Mouse (Mus musculus): Measurements from ENCODE around the gene Hnrnpab. TPM values are rescaled to one million over a fixed set of nuclear protein-coding genes. Genes with fewer than 3 reads are reported as not detected.

Gene Hnrnpab
- total RNA-seq, 2 experiments from 2014 or later: 132 TPM

GRCm38 (mm10) chr11:51609266-51609909 is 2.7 kb upstream of the Hnrnpab start:
- no peak for DNase-seq (ENCODE audit: low spot score in 2 of 2)

GRCm38 (mm10) chr11:51607096-51607738 is 570 bp upstream of the Hnrnpab start:
- no peak for DNase-seq (ENCODE audit: low spot score in 2 of 2)

DNA sequence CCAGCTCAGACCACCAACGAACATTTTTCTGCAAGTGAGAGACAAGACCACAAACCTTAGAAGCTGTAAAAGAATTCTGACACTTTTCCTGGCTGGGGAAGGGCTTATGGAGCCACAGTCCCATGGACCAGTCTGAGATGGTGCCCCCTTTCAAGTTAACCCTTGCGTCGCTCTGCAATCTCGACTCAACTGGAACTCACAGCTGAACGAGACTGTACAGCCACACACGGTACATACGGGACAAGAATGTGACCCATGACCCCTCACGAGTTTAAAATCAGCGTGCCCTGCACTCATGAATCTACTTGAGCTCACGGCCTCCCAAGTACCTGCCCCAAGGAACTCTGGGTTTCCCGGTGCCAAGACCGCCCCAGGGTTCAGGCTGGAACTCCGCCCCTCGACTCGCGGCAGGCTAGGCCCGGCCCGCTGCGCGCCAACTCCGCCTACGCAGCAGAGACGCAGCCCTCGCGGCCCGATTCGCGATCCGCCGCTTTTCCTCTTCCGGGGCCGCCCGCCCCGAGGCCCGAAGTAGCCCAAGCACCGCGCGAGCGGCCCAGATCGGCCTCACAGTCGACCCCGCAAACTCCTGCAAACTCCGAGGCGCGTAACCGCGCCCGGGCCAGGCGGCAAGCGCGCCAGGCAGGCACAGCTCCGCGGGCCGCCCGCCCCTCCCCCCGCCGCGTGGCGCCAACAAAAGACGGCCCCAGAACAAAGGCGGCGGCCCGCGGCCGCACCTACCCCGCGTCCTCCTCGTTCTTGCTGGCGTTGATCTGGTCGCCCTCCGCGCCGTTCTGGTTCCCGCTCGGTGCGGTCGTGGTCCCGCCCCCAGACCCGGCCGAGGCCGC is 823 bp downstream of the Hnrnpab start:
- peak; percentile 70 to 78 for DNase-seq (ENCODE audit: low spot score in 2 of 2)

- peak in 1 of 2 experiments; percentile 28 for DNase-seq (ENCODE audit: low spot score in 2 of 2)
Observed at GRCm38 (mm10) chr11:51602253-51602652, 4.4 kb downstream of the Hnrnpab start.

DNA sequence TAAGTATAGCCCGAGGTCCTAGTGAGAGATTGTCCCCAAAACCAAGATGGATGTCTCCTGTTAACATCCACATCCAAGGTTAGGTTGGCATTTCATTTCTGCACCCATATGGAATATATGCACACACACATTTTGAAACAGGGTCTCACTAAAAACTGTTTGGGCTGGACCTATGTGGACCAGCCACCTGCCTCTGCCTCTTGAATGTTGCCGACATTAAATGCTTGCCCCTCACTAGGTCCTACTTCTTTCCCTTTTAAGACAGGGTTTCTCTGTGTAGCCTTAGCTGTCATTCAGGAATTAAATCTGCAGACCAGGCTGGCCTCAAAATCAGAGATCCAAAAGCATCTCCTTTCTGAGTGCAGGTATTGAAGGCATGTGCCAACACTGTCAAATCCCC is 9.1 kb downstream of the Hnrnpab start:
- DNase-seq (ENCODE audit: low spot score in 2 of 2): no peak

GRCm38 (mm10) chr11:51595459-51596083 is 11.1 kb downstream of the Hnrnpab start:
- DNase-seq (ENCODE audit: low spot score in 2 of 2): no peak

DNA sequence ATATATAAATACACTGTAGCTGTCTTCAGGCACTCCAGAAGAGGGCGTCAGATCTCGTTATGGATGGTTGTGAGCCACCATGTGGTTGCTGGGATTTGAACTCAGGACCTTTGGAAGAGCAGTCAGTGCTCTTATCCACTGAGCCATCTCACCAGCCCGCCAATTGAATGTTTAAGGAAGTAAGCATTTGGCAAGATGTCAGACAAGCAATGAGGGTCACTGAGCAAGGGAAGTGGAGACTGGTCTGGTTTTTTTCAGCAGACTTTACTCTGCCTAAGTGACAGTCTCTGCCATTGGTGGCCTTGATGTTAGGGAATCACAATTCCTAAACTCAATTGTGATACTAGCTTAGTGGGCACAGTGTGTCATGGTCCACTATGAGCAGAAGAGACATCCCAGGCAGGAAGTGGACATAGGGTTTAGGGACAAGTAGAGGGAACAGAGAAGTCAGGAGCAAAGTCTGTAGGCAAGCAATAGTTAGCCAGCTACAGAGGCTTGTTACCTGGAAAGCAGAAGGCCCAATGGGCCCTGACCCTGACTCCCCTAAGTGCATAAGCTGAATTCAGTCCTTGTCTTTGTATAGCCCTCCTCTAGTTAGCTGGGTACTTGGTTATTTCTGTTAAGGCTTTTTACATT is 11.8 kb downstream of the Hnrnpab start:
- DNase-seq (ENCODE audit: low spot score in 2 of 2): no peak

DNA sequence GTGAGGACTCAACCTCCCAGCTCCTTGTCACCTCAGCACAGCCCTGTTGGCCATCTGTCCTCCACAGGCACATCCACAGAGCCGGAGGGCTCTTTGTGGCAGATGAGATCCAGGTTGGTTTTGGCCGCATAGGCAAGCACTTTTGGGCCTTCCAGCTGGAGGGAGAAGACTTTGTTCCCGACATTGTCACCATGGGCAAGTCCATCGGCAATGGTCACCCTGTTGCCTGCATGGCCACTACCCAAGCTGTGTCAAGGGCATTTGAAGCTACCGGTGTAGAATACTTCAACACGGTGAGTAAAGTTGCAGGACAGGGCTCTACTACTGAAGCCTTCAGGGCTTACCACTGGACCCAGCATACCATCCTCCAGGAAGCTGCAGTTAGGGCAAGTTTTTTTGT is 12.8 kb downstream of the Hnrnpab start:
- no peak for DNase-seq (ENCODE audit: low spot score in 2 of 2)

DNA sequence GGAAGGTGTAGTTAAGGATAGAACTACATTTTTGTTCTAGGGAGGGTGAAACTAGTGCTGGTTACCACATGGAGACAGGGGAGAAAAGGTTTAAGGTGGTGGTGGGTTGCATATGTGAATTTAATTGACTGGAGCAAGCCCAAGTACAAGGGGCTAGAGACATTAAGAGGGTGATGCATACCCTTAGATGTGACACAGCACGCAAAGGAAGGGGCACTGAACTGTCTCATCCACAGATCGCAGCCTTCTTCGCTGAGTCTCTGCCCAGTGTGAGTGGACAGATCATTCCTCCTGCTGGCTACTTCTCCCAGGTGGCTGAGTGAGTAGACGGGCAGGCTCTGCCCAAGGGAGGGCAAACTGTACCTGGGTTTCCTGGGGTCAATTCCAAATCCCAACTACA is 13.3 kb downstream of the Hnrnpab start:
- no peak for DNase-seq (ENCODE audit: low spot score in 2 of 2)

- DNase-seq (ENCODE audit: low spot score in 2 of 2): no peak
Observed at GRCm38 (mm10) chr11:51591915-51592314, 14.7 kb downstream of the Hnrnpab start.

GRCm38 (mm10) chr11:51591168-51591567 is 15.5 kb downstream of the Hnrnpab start:
- no peak for DNase-seq (ENCODE audit: low spot score in 2 of 2)

DNA sequence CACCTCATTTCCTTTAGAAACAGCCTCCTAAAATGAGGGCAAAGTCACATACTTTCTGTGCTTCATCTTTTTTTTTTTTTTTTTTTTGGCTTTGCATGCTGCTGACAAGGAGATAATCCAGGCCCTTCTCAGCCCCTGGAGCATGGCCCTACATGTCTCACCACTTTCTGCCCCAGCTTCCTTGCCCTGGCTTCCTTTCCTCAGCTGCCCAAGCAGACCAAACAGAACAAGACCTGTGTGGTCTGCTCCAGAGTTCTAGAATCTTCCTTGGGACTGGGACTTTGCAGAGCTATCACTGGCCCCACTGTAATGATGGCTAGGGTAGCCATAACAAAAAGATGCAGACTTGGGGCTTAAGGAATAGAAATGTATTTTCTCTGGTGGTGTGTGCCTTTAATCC is 16.6 kb downstream of the Hnrnpab start:
- no peak for DNase-seq (ENCODE audit: low spot score in 2 of 2)

GRCm38 (mm10) chr11:51588833-51589232 is 17.8 kb downstream of the Hnrnpab start:
- DNase-seq (ENCODE audit: low spot score in 2 of 2): no peak

GRCm38 (mm10) chr11:51587059-51587458 is 19.6 kb downstream of the Hnrnpab start:
- no peak for DNase-seq (ENCODE audit: low spot score in 2 of 2)

DNA sequence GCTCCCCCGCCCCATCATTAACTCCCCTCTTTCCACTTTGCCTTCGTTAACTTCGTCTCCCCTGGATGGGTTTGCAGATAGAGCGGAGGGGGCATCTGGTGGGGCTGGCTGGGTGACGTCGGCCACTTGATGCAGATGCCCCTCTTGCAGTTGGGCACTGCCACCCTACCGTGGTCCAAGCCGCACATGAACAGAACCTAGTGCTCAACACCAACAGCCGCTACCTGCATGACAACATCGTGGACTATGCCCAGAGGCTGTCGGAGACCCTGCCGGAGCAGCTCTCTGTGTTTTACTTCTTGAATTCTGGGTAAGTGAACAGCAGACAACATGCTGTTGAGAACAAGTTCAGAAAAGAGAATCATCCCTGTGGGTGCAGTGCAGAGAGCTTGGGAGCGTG is 20.2 kb downstream of the Hnrnpab start:
- DNase-seq (ENCODE audit: low spot score in 2 of 2): no peak

GRCm38 (mm10) chr11:51585608-51586252 is 20.9 kb downstream of the Hnrnpab start:
- no peak for DNase-seq (ENCODE audit: low spot score in 2 of 2)

- DNase-seq (ENCODE audit: low spot score in 2 of 2): peak; percentile 95 to 96
Observed at GRCm38 (mm10) chr11:51584431-51585248, 22.0 kb downstream of the Hnrnpab start, which contains the start of gene Phykpl. Gene Phykpl, plus strand, starts transcription at chr11:51584757.

DNA sequence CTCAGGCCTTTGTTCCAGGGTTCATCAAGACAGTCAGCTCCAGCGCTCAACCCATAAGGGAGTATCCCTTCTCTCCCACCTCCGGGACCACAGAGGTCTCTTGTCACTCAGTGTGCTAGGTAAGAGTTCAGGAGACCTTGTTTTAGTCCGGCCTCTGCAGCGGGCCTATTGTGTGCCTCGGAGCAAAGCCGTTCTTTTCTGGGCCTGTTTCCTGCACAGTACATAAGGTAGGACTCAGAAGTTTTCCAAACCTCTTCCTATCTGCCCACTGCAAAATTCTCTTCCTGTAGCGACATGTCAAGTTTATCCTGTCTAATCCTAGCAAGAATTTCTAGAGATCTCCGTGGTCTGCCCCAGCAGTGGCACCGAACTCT is 22.6 kb downstream of the Hnrnpab start:
- peak in 1 of 2 experiments; percentile 24 for DNase-seq (ENCODE audit: low spot score in 2 of 2)

GRCm38 (mm10) chr11:51582713-51583112 is 23.9 kb downstream of the Hnrnpab start:
- peak; percentile 42 to 67 for DNase-seq (ENCODE audit: low spot score in 2 of 2)

DNA sequence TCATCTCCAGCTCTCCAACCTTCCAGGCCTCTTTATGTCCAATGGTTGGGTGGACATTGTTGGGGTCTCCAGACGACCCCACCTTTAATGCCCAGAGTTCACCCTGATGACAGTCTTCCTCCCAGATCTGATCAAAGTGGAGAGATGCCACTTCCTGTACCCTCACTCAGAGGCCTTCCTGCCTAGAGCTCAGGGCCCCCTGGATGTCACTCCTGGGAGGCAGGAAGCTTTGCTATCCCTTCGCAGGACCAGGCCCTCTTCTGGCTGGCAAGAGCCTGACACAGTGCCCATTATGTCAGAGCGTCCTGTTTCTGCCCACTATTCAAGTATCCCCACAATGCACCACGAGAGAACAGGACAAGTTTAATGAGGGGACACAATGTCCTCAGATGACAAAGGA is 27.6 kb downstream of the Hnrnpab start:
- DNase-seq (ENCODE audit: low spot score in 2 of 2): no peak

Measured in left cerebral cortex, adult 18-20 months (tissue).